Mouse (Mus musculus) midbrain, embryonic 15.5 days (tissue): ENCODE results near the gene Lcn12. TPM values are rescaled to one million over a fixed set of nuclear protein-coding genes. Genes with fewer than 3 reads are reported as not detected.

Source experiments
- ATAC-seq: fragments of 200-750 bp; cut with Nextera tagmentation; replicated peaks from 2 replicates; pipeline ENCODE4 v1.8.0; 2017; ENCODE audit warnings: moderate TSS enrichment
- H3K27ac ChIP-seq: fragments of 300-500 bp; sonication (generic); 2 replicates; pipeline ENCODE4 v1.5.1; 2015; ENCODE audit warnings: mild to moderate bottlenecking, inconsistent platforms
- H3K27me3 ChIP-seq: fragments of 300-500 bp; sonication (generic); replicated peaks from 2 replicates; pipeline ENCODE4 v1.6.1; 2015; ENCODE audit warnings: inconsistent platforms
- H3K36me3 ChIP-seq: fragments of 300-500 bp; sonication (generic); replicated peaks from 2 replicates; pipeline ENCODE4 v1.6.1; 2015; ENCODE audit warnings: inconsistent platforms
- H3K4me1 ChIP-seq: fragments of 300-500 bp; sonication (generic); 2 replicates; pipeline ENCODE4 v1.6.1; 2015; ENCODE audit warnings: inconsistent platforms
- H3K4me2 ChIP-seq: fragments of 300-500 bp; sonication (generic); 2 replicates; pipeline ENCODE4 v1.6.1; 2015; ENCODE audit warnings: inconsistent platforms, mild to moderate bottlenecking, moderate library complexity
- H3K4me3 ChIP-seq: fragments of 300-500 bp; sonication (generic); 2 replicates; pipeline ENCODE4 v1.5.1; 2015; ENCODE audit warnings: mild to moderate bottlenecking, inconsistent platforms
- H3K9ac ChIP-seq: fragments of 300-500 bp; sonication (generic); 2 replicates; pipeline ENCODE4 v1.6.1; 2015; ENCODE audit warnings: mild to moderate bottlenecking, inconsistent platforms
- H3K9me3 ChIP-seq: fragments of 300-500 bp; sonication (generic); 2 replicates; pipeline ENCODE4 v1.6.1; 2016; ENCODE audit warnings: inconsistent platforms
- WGBS: fragments of 180-500 bp; shearing (Covaris S2); methylation state at CpG from one replicate; pipeline ENCODE4 v1.1.7; 2015; ENCODE audit warnings: mixed read lengths; 5-methylcytosine and 5-hydroxymethylcytosine counted together
- polyA plus RNA-seq: library from polyadenylated mRNA; unstranded; fragments of >200 nt; fragmentation: Nextera tagmentation; extraction: Ambion mirVana; gene quantifications from 2 replicates; pipeline ENCODE4 v1.2.1, GENCODE M21; 2015

The Lcn12 gene
- polyA plus RNA-seq, 1 experiment from 2014 or later: not detected

GRCm38 (mm10) chr2:25465816-25466635, 27.7 kb downstream of the Lcn12 start:
- H3K27ac ChIP-seq: peak overlapping the region; percentile 19
- 34% methylated on average over 10 of the region's 10 CpGs for WGBS

DNA sequence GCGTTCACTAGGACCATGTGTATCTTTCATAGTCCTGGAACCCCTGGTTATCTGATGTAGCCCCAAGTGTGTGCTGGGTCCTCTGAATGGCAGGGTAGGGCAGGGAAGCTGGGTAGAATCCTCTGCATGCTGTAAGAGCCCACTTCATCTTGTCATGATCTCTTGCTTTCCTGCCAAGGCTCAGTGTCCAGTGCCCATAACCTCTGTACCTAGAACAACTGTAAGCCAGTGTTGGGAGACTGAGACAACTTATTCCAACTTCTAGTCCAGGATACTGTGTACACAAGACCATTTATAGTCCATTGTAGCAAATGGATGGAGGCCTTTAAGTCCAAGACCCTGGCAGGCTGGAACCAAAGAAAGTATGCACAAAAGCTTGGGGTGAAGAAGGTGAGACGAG, 28.5 kb downstream of the Lcn12 start:
- 92% methylated on average over 2 of the region's 2 CpGs for WGBS

More at GRCm38 (mm10) chr2:25465816-25466635, 27.7 kb downstream of the Lcn12 start:
- Histone ChIP-seq H3K4me3 (no peak overlapping the region), H3K27me3 (no peaks in the 10 kb centered on the region), H3K4me1 (peaks cover 10% of the 10 kb centered on the region), H3K9me3 (no peaks in the 10 kb centered on the region), H3K4me2 (no peak overlapping the region), H3K9ac (no peak overlapping the region), H3K36me3 (no peaks in the 10 kb centered on the region)
- ATAC-seq: no peak

DNA sequence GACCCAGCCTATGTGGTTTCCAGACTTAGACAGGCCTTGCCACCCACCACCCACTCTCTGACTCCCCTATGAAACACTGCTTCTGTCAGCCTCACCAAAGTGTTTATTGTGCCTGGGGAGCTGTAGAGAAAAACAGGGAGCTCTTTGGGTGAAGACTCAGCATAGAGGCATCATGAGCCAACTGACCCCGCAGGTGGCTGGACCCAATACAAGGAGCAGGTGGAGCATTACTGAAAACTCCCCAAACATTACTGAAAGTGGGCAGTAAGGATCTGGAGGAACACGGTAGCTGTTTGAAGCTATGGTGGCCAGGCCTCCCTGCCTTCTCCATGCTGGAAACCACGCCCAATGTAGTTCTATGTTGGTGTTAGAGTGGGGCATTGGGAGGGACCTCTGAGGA, 30.1 kb downstream of the Lcn12 start:
- ATAC-seq: no peak
- Histone ChIP-seq H3K27me3 (no peaks in the 10 kb centered on the region), H3K4me3 (no peak overlapping the region), H3K27ac (no peak overlapping the region), H3K4me1 (peaks cover 27% of the 10 kb centered on the region), H3K36me3 (no peaks in the 10 kb centered on the region), H3K4me2 (no peak overlapping the region), H3K9me3 (no peaks in the 10 kb centered on the region), H3K9ac (no peak overlapping the region)
- 90% methylated on average over 3 of the region's 3 CpGs for WGBS

More for the DNA sequence above, 28.5 kb downstream of the Lcn12 start:
- Histone ChIP-seq H3K27ac (no peak overlapping the region), H3K4me1 (peaks cover 11% of the 10 kb centered on the region), H3K4me2 (no peak overlapping the region), H3K4me3 (no peak overlapping the region), H3K9me3 (no peaks in the 10 kb centered on the region), H3K9ac (no peak overlapping the region), H3K27me3 (no peaks in the 10 kb centered on the region), H3K36me3 (no peaks in the 10 kb centered on the region)
- ATAC-seq: no peak

DNA sequence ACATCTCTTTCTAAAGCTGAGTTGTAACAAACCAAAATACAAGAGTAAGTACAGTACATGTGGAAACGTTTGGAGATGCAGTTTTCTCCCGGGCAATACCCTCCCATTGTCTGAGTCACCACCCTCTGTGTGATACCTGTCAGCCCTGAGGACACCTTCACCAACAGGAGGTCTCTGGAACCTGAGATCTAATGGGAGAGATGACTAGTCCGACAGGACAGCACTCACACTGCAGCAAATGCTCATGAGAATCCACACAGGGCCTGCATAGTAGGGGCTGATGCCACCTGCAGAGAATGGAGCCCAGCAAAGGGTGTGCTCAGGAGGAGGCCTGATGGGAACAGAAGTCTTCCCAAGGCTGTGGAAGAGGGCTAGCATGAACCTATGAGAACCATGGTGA, 32.3 kb downstream of the Lcn12 start:
- Histone ChIP-seq H3K27ac (peak overlapping the region; percentile 97), H3K4me1 (peaks cover 29% of the 10 kb centered on the region), H3K4me2 (peak overlapping the region; percentile 89), H3K27me3 (no peaks in the 10 kb centered on the region), H3K4me3 (peak overlapping the region; percentile 90), H3K9me3 (no peaks in the 10 kb centered on the region), H3K9ac (peak overlapping the region; percentile 83), H3K36me3 (peaks cover 6% of the 10 kb centered on the region)
- WGBS: 25% methylated on average over 3 of the region's 3 CpGs
- peak; percentile 5 for ATAC-seq

GRCm38 (mm10) chr2:25460551-25461309, 33.0 kb downstream of the Lcn12 start, which contains the start of gene Paxx:
Paxx (minus strand) TSS chr2:25461094.
- Histone ChIP-seq H3K4me2 (peak within 1 kb of the TSS; percentile 89), H3K4me1 (peaks cover 26% of the 10 kb centered on the region), H3K36me3 (peaks cover 6% of the 10 kb centered on the region), H3K9ac (peak within 1 kb of the TSS; percentile 83), H3K27me3 (no peaks in the 10 kb centered on the region), H3K27ac (peak within 1 kb of the TSS; percentile 97), H3K4me3 (peak within 1 kb of the TSS; percentile 90), H3K9me3 (no peaks in the 10 kb centered on the region)
- peak; percentile 88 for ATAC-seq
- WGBS: under 1% methylated on average over 48 of the region's 48 CpGs

DNA sequence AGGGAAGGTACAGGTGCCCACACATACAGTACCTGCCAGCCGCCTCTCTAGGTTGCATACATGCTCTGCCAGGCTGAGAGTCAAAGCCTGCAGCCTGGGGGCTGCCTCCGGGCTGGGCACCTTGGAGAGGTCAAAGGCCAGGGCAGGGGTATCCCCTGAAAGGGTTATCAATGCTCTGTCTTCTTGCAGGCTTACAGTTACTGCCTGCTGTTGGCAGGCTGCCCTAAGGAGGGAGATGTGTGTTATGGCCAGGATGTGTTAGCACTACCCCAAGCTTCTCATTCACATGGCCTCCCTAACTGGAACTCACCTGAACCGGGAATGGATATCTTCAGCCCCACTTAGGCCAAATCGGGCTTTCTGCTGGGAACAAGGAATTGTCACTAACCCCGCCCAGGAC, 33.6 kb downstream of the Lcn12 start:
- Histone ChIP-seq H3K4me3 (peak overlapping the region; percentile 90), H3K27ac (peak overlapping the region; percentile 97), H3K36me3 (peaks cover 6% of the 10 kb centered on the region), H3K9me3 (no peaks in the 10 kb centered on the region), H3K27me3 (no peaks in the 10 kb centered on the region), H3K9ac (peak overlapping the region; percentile 83), H3K4me2 (peak overlapping the region; percentile 89), H3K4me1 (peaks cover 26% of the 10 kb centered on the region)
- 27% methylated on average over 5 of the region's 5 CpGs for WGBS
- ATAC-seq: peak; percentile 21

DNA sequence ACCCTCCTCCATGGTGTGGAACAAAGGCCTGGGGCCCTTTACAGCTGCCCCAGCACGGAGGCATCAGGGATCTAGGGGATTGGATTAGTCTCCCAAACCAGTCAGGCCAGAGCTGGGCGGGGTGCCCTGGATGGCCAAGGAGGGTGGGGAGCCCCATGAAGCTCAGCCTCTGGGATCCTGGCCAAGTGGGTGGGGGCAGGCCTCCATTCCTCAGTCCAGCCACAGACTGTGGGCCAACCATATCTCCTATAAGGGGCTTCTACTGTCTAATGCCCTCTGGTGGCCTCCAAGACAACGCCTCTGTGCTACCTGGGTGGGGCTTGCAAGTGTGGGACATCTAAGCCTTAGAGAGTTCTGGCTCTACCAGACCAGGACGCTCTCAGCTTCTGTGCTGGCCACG, 34.8 kb downstream of the Lcn12 start:
- H3K27ac ChIP-seq: no peak overlapping the region
- H3K4me3 ChIP-seq: no peak overlapping the region
- H3K9me3 ChIP-seq: no peaks in the 10 kb centered on the region
- peaks cover 26% of the 10 kb centered on the region for H3K4me1 ChIP-seq
- WGBS: 75% methylated on average over 5 of the region's 5 CpGs
- no peak overlapping the region for H3K4me2 ChIP-seq
- no peaks in the 10 kb centered on the region for H3K27me3 ChIP-seq
- H3K36me3 ChIP-seq: peaks cover 6% of the 10 kb centered on the region
- H3K9ac ChIP-seq: no peak overlapping the region
- ATAC-seq: no peak

- Histone ChIP-seq H3K4me3 (no peak overlapping the region), H3K4me2 (no peak overlapping the region), H3K27me3 (no peaks in the 10 kb centered on the region), H3K9me3 (no peaks in the 10 kb centered on the region), H3K36me3 (peaks cover 6% of the 10 kb centered on the region), H3K27ac (no peak overlapping the region), H3K9ac (no peak overlapping the region), H3K4me1 (peaks cover 26% of the 10 kb centered on the region)
- WGBS: 87% methylated on average over 9 of the region's 9 CpGs
- ATAC-seq: no peak
Observed at GRCm38 (mm10) chr2:25457022-25457896, 36.5 kb downstream of the Lcn12 start.

GRCm38 (mm10) chr2:25456205-25456953, 37.3 kb downstream of the Lcn12 start, which contains the start of gene Clic3:
Clic3 (plus strand) TSS chr2:25456838.
- H3K4me2 ChIP-seq: no peak within 1 kb of the TSS
- no peaks in the 10 kb centered on the region for H3K9me3 ChIP-seq
- peaks cover 6% of the 10 kb centered on the region for H3K36me3 ChIP-seq
- ATAC-seq: no peak
- 70% methylated on average over 14 of the region's 14 CpGs for WGBS
- H3K27ac ChIP-seq: no peak within 1 kb of the TSS
- H3K4me3 ChIP-seq: no peak within 1 kb of the TSS
- no peaks in the 10 kb centered on the region for H3K27me3 ChIP-seq
- H3K4me1 ChIP-seq: peaks cover 22% of the 10 kb centered on the region
- H3K9ac ChIP-seq: no peak within 1 kb of the TSS

GRCm38 (mm10) chr2:25452951-25453350, 40.8 kb downstream of the Lcn12 start:
- H3K9me3 ChIP-seq: no peaks in the 10 kb centered on the region
- 35% methylated on average over 1 of the region's 1 CpGs for WGBS
- no peak overlapping the region for H3K27ac ChIP-seq
- no peak overlapping the region for H3K9ac ChIP-seq
- no peak overlapping the region for H3K4me3 ChIP-seq
- ATAC-seq: no peak
- H3K27me3 ChIP-seq: no peaks in the 10 kb centered on the region
- no peaks in the 10 kb centered on the region for H3K4me1 ChIP-seq
- H3K36me3 ChIP-seq: peaks cover 5% of the 10 kb centered on the region
- no peak overlapping the region for H3K4me2 ChIP-seq

DNA sequence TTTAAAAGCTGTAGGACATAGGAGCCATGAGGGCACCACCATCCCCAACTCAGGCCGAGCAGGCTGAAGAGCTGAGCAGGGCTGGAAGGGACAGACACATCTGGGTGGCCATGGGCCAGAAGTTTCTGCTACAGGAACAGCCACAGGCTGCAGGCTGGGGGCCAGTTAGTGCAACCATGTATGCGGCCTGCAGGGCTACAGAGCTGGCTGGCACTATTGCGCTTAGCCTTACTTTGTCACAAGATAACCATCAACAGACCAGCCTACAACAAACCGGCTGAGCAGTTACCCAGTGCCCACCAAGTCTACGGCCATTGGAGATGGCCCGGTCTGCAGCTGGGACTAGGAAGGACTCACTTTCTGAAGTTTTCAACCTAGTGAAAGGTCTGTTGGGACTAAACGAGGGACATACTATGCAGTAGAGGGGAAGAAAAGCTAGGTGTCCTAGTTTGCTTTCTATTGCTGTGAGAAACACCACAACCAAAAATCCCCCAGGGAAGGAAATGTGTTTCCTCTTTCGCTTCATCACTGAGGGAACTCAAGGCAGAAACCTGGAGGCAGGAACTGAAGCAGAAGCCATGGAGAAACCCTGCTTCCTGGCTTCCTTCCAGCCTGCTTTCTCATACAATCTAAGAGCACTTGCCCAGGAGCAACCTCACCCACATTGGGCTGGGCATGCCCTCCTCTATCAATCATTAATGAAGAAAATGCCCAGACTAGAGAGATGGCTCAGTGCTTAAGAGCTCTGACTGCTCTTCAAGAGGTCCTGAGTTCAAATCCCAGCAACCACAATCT, 42.7 kb downstream of the Lcn12 start:
- Histone ChIP-seq H3K36me3 (peaks cover 22% of the 10 kb centered on the region), H3K4me1 (no peaks in the 10 kb centered on the region), H3K27me3 (no peaks in the 10 kb centered on the region), H3K4me3 (no peak overlapping the region), H3K9me3 (no peaks in the 10 kb centered on the region), H3K27ac (no peak overlapping the region), H3K4me2 (no peak overlapping the region), H3K9ac (no peak overlapping the region)
- no peak for ATAC-seq
- 87% methylated on average over 8 of the region's 8 CpGs for WGBS
